Mouse (Mus musculus) heart, postnatal 0 days (tissue): ENCODE measurements around the gene Zfyve26. TPM values are rescaled to one million over a fixed set of nuclear protein-coding genes. Genes with fewer than 3 reads are reported as not detected.
A peak's percentile ranks its signal among the peaks of the same experiment; 100 is the strongest.

Source experiments
- ATAC-seq: fragments of 200-750 bp; cut with Nextera tagmentation; 2 replicates; pipeline ENCODE4 v1.8.0; 2017; ENCODE audit warnings: low read depth, moderate number of reproducible peaks, moderate library complexity; ENCODE audit not compliant: insufficient read depth
- DNase-seq: peaks from one replicate; pipeline ENCODE4 v3.0.0-alpha.2; 2016; ENCODE audit warnings: low spot score
- H3K27ac ChIP-seq: fragments of 300-500 bp; sonication (generic); 2 replicates; pipeline ENCODE4 v1.5.1; 2014; ENCODE audit warnings: low read depth, mild to moderate bottlenecking
- H3K27me3 ChIP-seq: fragments of 300-500 bp; sonication (generic); 2 replicates; pipeline ENCODE4 v1.6.1; 2014; ENCODE audit warnings: low read length, mixed read lengths; ENCODE audit not compliant: control insufficient read depth, insufficient read depth
- H3K36me3 ChIP-seq: fragments of 300-500 bp; sonication (generic); replicated peaks from 2 replicates; pipeline ENCODE4 v1.6.1; 2014; ENCODE audit warnings: low read length, mixed read lengths; ENCODE audit not compliant: control insufficient read depth, insufficient read depth
- H3K4me1 ChIP-seq: fragments of 300-500 bp; sonication (generic); 2 replicates; pipeline ENCODE4 v1.6.1; 2014; ENCODE audit warnings: antibody characterized with exemption; ENCODE audit not compliant: control insufficient read depth, insufficient read depth
- H3K4me2 ChIP-seq: fragments of 300-500 bp; sonication (generic); 2 replicates; pipeline ENCODE4 v1.6.1; 2014; ENCODE audit warnings: low read depth, mild to moderate bottlenecking, low read length, moderate library complexity
- H3K4me3 ChIP-seq: fragments of 300-500 bp; sonication (generic); 2 replicates; pipeline ENCODE4 v1.5.1; 2014; ENCODE audit warnings: low read depth, low read length
- H3K9ac ChIP-seq: fragments of 300-500 bp; sonication (generic); replicated peaks from 2 replicates; pipeline ENCODE4 v1.6.1; 2014; ENCODE audit warnings: low read depth, low read length, mixed read lengths
- H3K9me3 ChIP-seq: fragments of 300-500 bp; sonication (generic); replicated peaks from 2 replicates; pipeline ENCODE4 v1.6.1; 2016; ENCODE audit warnings: low read length; ENCODE audit not compliant: control insufficient read depth
- CTCF ChIP-seq: IDR thresholded peaks from 2 replicates; pipeline ENCODE4 v1.5.1; 2016; ENCODE audit warnings: antibody characterized with exemption, control low read depth, low read depth
- EP300 ChIP-seq: IDR thresholded peaks from 2 replicates; pipeline ENCODE4 v1.6.1; 2016; ENCODE audit warnings: antibody characterized with exemption, low read depth
- WGBS: fragments of 180-500 bp; shearing (Covaris S2); extraction: QIAGEN DNeasy Blood & Tissue Kit; methylation state at CpG from one replicate; pipeline ENCODE4 v1.1.7; 2014; 5-methylcytosine and 5-hydroxymethylcytosine counted together
- polyA plus RNA-seq: library from polyadenylated mRNA; unstranded; fragments of >200 nt; fragmentation: Nextera tagmentation; extraction: Ambion mirVana; gene quantifications from 2 replicates; pipeline ENCODE4 v1.2.1, GENCODE M21; 2015
- total RNA-seq: library from RNA; depleted of rRNA; stranded (reverse); fragments of >200 nt; gene quantifications from 2 replicates; pipeline ENCODE4 v1.2.3, GENCODE M21; 2014; ENCODE audit warnings: low replicate concordance

The Zfyve26 gene
- total and polyA plus RNA-seq, 2 experiments from 2014 or later, result 4.5 to 17.0 TPM

DNA sequence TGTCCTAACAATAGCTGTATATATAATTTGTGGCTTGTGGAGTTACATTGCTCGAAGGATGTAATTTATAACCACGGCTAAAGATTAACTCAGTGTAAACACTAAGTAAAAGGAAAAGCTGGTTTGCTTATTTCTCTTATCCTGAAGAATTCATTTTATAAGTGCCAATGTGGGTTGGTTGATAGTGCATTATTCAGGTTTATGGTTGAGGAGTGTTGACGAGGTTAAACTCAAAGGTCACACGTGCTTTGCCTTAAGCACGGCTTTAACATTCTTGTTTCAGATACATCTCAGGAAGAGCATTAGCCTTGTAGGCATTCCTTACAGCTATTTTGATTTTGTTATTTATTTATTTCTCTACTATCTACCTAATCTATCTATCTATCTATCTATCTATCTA, 21.2 kb upstream of the Zfyve26 start:
- TF ChIP-seq EP300 (no peak), CTCF (no peak)
- no peak overlapping the region for H3K4me3 ChIP-seq
- H3K9ac ChIP-seq, result no peak overlapping the region
- ATAC-seq (no peak), DNase-seq (no peak)
- no peaks in the 10 kb centered on the region for H3K9me3 ChIP-seq
- H3K27ac ChIP-seq, result no peak overlapping the region
- H3K36me3 ChIP-seq, result no peaks in the 10 kb centered on the region
- H3K4me2 ChIP-seq, result no peak overlapping the region
- no peaks in the 10 kb centered on the region for H3K4me1 ChIP-seq
- WGBS, result 83% methylated on average over 5 of the region's 5 CpGs
- H3K27me3 ChIP-seq, result no peaks in the 10 kb centered on the region

DNA sequence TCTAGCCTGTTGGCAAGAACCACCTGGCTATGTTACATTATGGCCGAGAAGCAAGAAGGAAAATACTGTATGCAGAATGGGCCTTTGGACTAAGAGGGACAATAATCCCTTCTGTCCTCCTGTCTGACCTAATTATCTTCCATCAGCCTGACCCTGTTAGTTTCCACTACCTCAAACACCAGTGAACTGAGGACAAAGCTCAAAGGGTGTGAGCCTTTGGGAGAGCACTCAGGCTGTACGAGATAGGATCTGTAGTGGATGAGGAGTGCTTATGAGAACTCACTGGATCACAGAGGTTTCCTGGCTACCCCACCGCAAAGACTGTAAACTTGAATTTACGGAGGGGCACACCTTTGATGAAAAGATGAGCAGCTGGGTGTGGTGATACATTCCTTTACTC, 17.6 kb upstream of the Zfyve26 start:
- Histone ChIP-seq H3K9me3 (no peaks in the 10 kb centered on the region), H3K4me3 (no peak overlapping the region), H3K9ac (no peak overlapping the region), H3K27me3 (no peaks in the 10 kb centered on the region), H3K4me2 (no peak overlapping the region), H3K4me1 (no peaks in the 10 kb centered on the region), H3K27ac (no peak overlapping the region), H3K36me3 (no peaks in the 10 kb centered on the region)
- WGBS, result 75% methylated on average over 4 of the region's 4 CpGs
- no peak for TF ChIP-seq CTCF
- DNase-seq, result no peak
- ATAC-seq, result no peak

DNA sequence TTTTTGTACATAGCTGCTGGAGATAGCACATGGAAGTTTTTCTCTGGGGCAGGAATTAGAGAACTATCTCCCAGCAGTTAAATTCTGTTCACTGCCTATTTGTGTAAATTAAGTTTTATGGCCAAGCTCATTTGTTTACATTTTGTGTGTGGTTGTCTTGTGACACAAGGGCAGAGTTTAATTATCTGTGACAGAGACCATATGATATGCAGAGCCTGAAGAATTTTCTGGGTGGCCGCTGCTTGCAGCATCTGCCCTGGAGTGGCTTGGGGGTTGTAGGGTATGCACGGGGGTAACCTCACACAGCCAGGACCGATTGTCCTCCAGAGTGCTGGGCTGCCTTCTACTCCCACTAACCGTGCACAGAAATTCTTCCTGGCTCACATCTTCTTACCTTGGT, 9.9 kb upstream of the Zfyve26 start:
- Histone ChIP-seq H3K27me3 (no peaks in the 10 kb centered on the region), H3K9me3 (no peaks in the 10 kb centered on the region), H3K4me2 (no peak overlapping the region), H3K36me3 (no peaks in the 10 kb centered on the region), H3K4me1 (no peaks in the 10 kb centered on the region), H3K4me3 (no peak overlapping the region), H3K9ac (no peak overlapping the region), H3K27ac (no peak overlapping the region)
- ATAC-seq (no peak), DNase-seq (no peak)
- TF ChIP-seq EP300, result no peak
- TF ChIP-seq CTCF, result no peak
- WGBS, result 70% methylated on average over 4 of the region's 4 CpGs

DNA sequence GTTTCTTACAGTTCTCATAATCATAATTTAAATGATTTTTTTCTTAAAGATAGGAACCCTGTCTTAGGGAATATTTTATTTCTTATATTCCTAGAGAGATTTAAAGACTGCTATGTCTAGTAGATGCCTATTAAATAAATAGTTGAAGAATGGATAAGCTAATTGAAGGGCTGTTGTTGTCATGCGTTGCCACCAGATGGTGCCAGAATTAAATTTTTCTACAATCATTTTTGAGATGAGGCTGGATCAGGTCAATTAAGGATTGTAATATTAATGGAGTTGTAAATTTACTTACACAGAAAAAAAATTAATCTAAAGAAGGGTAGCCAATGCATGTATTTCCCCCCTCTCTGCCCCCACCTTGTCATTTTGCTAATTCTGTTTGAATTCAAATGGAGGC, 9.0 kb upstream of the Zfyve26 start:
- no peak overlapping the region for H3K4me3 ChIP-seq
- no peaks in the 10 kb centered on the region for H3K36me3 ChIP-seq
- no peaks in the 10 kb centered on the region for H3K27me3 ChIP-seq
- no peak for DNase-seq
- no peak for ATAC-seq
- no peak for TF ChIP-seq EP300
- peak; percentile 31; the same call in 1 of the 2 replicates for TF ChIP-seq CTCF
- H3K4me2 ChIP-seq, result no peak overlapping the region
- WGBS, result 54% methylated on average over 1 of the region's 1 CpGs
- H3K27ac ChIP-seq, result no peak overlapping the region
- no peaks in the 10 kb centered on the region for H3K4me1 ChIP-seq
- no peaks in the 10 kb centered on the region for H3K9me3 ChIP-seq
- H3K9ac ChIP-seq, result no peak overlapping the region

DNA sequence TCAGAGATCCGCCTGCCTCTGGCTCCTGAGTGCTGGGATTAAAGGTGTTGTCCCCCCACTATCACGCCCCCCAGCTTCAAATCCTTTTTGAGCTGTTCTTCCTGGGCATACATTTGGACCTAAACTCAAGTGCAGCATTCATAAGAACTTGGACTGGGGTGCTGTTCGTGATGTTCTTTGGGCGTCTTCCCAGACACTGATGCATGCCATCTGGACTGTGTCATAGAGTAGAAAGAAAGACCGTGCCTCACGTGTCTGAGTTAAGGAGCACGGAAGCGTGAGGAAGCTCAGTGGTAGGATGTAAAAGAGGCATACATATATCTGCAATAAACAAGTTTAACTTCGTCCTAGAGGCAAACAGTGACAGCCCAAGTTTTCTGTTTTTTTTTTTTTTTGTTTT, 5.7 kb upstream of the Zfyve26 start:
- 63% methylated on average over 9 of the region's 9 CpGs for WGBS
- DNase-seq (peak; percentile 14), ATAC-seq (no peak)
- H3K9ac ChIP-seq, result no peak overlapping the region
- no peak overlapping the region for H3K4me3 ChIP-seq
- H3K4me2 ChIP-seq, result no peak overlapping the region
- no peak for TF ChIP-seq CTCF
- TF ChIP-seq EP300, result no peak
- H3K36me3 ChIP-seq, result no peaks in the 10 kb centered on the region
- no peak overlapping the region for H3K27ac ChIP-seq
- no peaks in the 10 kb centered on the region for H3K9me3 ChIP-seq
- peaks cover 5% of the 10 kb centered on the region for H3K4me1 ChIP-seq
- H3K27me3 ChIP-seq, result no peaks in the 10 kb centered on the region

DNA sequence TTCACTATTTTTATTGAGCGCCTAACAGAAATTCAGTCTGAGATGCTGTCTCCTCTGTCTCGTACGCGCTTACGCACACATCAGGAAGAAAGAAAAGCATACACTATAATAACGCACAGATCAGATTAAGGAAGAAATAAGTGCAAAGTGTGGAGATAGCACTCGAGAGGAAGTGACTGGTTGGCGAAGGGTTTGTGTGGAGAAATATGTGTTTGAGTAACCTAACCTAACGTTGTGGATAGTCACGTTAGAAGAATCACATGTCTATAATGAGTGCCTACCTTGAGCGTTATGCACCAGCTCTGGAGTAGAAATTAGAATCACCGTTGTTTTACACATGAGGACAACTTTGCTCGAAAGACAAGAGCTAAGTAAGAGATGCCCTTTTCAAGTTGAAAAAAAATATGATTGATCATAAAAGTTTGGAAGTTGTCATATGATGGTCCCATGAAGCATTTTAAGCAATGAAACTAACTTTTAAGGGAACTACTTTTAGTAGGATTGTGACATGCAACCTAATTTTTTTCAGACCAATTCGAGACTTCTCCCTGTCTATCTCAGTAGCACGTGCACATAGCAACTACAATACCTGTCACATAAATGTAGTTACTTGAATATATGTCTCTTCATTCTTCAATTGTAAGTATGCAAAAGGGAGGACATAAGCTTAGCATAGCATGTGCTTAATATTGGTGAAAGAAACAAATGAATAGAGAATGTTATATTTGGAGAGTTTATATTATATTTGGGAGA, 2.0 kb upstream of the Zfyve26 start:
- Histone ChIP-seq H3K27me3 (no peaks in the 10 kb centered on the region), H3K4me2 (peak overlapping the region; percentile 89), H3K36me3 (0 out of 2 replicates have a peak, but pooled peaks cover 3% of the 10 kb centered on the region), H3K9me3 (no peaks in the 10 kb centered on the region), H3K27ac (no peak overlapping the region), H3K9ac (no peak overlapping the region), H3K4me3 (peak overlapping the region; percentile 69), H3K4me1 (peaks cover 14% of the 10 kb centered on the region)
- 12% methylated on average over 15 of the region's 15 CpGs for WGBS
- TF ChIP-seq EP300 (no peak), CTCF (no peak)
- ATAC-seq (no peak), DNase-seq (no peak)
